Mouse (Mus musculus) brain, embryonic 14.5 days (tissue): ENCODE measurements around the gene Creb5.

Experiments
- CTCF ChIP-seq: fragments of 200-500 bp; IDR thresholded peaks from 2 replicates; pipeline ENCODE4 v1.5.1; 2012; ENCODE audit warnings: inconsistent platforms, mild to moderate bottlenecking, moderate library complexity, borderline replicate concordance; ENCODE audit not compliant: insufficient read depth, insufficient read length; ENCODE audit errors: extremely low read depth
- POLR2A ChIP-seq: fragments of 200-500 bp; IDR thresholded peaks from 2 replicates; pipeline ENCODE4 v1.6.1; 2012; ENCODE audit warnings: mild to moderate bottlenecking, inconsistent platforms, borderline replicate concordance; ENCODE audit not compliant: poor library complexity, insufficient read depth, insufficient read length, severe bottlenecking; ENCODE audit errors: extremely low read depth

- no peak for TF ChIP-seq CTCF
- TF ChIP-seq POLR2A, result no peak
Measured at GRCm38 (mm10) chr6:53666503-53666902, 379.4 kb downstream of the Creb5 start.
